Mouse (Mus musculus) frontal cortex, adult (tissue): ENCODE measurements around the gene Ptgis.
A peak's percentile ranks its signal among the peaks of the same experiment; 100 is the strongest.

ENCODE experiments used
- ATAC-seq: cut with Nextera tagmentation; 2 replicates; pipeline ENCODE4 v1.9.2; 2017; ENCODE audit warnings: mild to moderate bottlenecking, moderate library complexity, mixed read lengths; ENCODE audit not compliant: low TSS enrichment

The Ptgis gene

GRCm38 (mm10) chr2:167240008-167240964 is at the start of gene Ptgis:
Ptgis (minus strand) TSS chr2:167240604.
- ATAC-seq: no peak

DNA sequence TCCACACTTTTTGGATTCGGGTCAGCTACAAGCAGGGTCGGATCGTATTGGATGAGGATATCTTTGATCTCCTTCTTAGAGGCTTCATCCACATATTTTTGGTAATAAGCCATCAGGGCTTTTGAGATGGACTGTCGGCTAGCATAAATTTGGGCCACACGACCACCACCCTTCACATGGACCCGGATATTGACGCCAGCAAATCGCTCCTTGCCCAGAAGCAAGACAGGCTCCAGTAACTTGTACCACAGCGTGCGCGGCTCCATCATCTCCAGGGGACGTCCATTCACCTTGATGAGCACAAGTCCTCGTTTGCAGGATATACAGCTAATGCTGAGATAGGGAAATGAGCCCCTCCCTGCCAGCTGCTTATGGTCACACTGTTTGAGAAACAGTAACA is 41.1 kb upstream of the Ptgis start:
- no peak for ATAC-seq

GRCm38 (mm10) chr2:167280986-167281310 is 40.5 kb upstream of the Ptgis start:
- peak; percentile 23; the same call in 1 of the 2 replicates for ATAC-seq

DNA sequence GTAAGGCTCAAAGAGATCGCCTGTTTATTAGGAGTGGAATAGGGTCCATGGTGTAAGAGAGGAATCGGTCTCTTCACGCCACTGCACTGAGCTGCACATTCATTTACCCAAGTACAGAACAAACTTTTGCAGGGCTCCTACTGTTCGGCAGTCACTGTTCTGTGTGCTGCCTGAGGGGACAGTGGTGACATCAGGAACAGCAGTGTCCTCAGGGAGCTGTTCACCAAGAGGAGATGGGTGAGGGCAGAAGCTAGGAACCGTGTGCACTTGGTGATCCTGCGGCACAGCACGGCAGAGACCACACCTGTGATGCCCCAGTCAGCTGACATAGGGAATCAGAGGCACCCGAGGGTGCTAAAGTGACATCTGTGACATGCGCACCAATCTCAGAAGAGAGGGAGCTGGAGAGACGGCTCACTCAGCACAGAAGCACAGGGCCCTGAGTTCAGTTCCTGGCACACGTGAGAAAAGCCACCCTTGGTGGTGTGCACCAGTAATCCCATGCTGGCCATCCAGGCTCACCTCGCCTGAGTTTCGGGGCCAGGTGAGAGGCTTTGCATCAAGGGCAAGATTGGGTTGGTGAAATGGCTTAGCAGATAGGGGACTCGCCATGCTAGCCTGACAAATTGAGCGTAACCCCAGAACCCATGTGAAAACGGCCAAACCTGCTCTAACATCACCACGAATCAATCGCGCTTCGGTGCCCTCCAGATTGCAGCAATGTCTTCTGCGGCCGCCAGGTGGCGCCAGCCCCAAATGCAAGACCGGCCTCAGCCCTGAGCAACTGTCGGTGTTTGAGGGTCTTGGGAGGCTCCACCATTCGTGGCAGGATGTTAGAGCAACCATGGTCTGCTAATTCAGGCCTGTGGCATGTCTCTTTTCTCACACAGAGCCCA is 39.9 kb upstream of the Ptgis start:
- peak; percentile 74 for ATAC-seq

- ATAC-seq: peak; percentile 72
These were observed 38.5 kb upstream of the Ptgis start for GRCm38 (mm10) chr2:167278751-167279526.

- ATAC-seq: no peak
These were observed 37.6 kb upstream of the Ptgis start for GRCm38 (mm10) chr2:167278011-167278410.

DNA sequence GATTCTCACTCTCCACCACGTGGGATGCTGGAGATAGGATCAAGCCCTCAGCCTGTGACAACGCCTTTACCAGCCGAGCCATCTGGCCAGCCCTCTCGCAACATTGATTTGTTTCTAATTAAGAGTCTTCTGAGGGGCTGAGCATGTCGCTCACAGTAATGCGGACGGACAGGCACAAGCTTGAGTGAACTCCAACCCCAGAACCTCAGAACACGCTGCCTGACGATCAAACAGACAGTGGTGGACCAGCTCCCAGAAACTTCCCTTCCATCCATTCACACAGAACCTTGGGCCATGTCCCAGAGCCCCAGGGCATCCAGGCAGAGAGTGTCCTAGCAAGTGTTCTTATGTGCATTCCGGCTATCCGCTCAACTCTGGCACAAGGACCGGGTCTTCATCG is 36.6 kb upstream of the Ptgis start:
- no peak for ATAC-seq

DNA sequence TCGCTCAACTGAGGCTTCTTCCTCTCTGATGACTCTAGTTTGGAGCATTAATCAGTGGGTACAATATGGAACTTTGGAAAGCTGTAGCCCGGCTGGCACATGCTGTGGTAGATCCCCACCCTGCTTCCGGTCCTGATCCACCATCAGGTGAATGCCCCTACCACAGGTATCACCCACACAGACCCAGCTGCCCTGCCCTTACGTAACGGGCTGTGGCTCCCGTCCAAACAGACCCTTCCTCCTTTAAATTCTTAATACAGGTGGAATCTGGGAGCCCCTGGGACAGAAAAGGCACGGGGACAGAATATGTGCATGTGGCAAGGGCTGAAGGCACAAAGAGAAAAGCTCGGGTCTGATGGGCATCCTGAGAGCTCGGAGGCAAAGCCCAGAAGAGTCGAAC is 35.5 kb upstream of the Ptgis start:
- ATAC-seq: no peak

- no peak for ATAC-seq
These were observed 34.5 kb upstream of the Ptgis start for GRCm38 (mm10) chr2:167274713-167275465.

- ATAC-seq: no peak
These were observed 32.9 kb upstream of the Ptgis start for GRCm38 (mm10) chr2:167273206-167273740.

DNA sequence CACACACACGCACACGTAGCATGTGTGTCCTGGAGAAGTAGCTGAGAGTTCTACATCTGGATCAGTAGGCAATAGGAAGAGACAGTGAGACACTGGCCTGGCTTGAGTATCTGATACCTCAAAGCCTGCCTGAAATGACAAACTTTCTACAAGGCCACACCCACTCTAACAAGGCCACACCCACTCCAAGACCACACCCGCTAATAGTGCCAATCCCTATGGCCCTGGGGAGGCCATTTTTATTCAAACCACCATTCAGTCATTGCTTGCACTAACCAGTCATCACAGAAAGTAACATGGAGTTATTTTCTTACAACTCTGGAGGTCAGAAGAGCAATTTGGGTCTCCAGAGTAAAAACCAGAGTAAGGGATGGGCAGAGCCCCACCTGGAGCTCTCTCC is 32.3 kb upstream of the Ptgis start:
- ATAC-seq: no peak

DNA sequence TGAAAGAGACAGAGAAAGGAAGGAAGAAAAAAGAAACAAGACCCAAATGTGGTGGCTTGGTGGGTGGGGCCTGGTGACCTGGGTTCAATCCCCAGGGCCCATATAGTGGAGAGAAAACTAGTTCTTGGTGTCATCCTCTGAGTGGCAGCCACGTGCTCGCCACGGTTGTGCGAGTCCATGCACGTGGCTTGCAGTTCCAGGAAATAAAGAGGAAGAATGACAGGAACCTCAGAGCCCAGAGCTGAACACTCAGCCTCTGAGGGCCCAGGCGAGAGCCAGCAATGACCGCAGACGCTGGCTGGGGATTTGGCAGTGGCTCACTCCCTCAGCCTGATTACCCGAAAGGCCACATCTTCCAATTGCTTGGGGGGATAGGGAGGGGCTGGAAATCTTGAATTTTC is 30.7 kb upstream of the Ptgis start:
- no peak for ATAC-seq

- no peak for ATAC-seq
These were observed 30.1 kb upstream of the Ptgis start for GRCm38 (mm10) chr2:167270496-167270895.

GRCm38 (mm10) chr2:167268721-167269120 is 28.3 kb upstream of the Ptgis start:
- no peak for ATAC-seq

- ATAC-seq: no peak
These were observed 27.9 kb upstream of the Ptgis start for GRCm38 (mm10) chr2:167268411-167268690.

DNA sequence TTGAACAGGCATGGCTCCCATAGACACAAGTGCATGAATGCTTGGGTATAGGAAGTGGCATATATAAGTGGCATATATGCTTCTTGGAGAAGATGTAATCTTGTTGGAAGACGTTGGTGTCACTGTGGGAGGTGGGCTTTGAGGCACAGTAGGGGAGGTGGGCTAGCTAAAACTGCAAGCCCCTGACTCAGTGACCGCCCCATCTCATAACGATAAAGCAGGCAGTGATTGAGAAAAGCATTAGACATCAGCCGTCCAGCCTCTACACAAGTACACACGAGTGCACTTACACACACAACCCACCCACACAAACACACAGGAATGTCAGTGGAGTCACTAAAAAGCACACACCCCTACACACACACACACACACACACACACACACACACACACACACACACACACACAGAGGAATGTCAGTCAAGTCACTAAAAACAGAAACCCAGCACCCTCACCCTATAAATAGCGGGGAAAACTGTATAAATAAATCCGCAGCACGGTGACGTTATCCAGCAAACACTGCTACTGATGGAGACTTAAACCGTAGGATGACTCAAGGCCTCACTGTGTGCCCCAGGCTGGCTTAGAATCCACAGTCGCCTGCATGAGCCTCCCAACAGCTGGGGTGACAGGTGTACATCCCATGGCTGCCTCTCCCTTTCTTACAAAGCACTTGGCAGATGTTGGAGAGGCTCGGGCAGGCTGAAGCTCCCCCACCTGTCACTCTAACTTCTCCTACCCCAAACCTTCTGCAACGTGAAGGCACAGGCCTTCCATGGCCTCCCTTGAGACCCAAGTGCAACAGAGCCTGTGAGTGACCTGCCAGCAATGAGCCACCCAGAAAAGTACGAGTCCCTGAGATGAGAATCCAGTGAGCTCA is 27.4 kb upstream of the Ptgis start:
- ATAC-seq: peak; percentile 67; the same call in 1 of the 2 replicates

- ATAC-seq: no peak
These were observed 25.8 kb upstream of the Ptgis start for GRCm38 (mm10) chr2:167266231-167266630.

- ATAC-seq: no peak
These were observed 25.4 kb upstream of the Ptgis start for GRCm38 (mm10) chr2:167265806-167266205.

- no peak for ATAC-seq
These were observed 24.6 kb upstream of the Ptgis start for GRCm38 (mm10) chr2:167265021-167265420.

DNA sequence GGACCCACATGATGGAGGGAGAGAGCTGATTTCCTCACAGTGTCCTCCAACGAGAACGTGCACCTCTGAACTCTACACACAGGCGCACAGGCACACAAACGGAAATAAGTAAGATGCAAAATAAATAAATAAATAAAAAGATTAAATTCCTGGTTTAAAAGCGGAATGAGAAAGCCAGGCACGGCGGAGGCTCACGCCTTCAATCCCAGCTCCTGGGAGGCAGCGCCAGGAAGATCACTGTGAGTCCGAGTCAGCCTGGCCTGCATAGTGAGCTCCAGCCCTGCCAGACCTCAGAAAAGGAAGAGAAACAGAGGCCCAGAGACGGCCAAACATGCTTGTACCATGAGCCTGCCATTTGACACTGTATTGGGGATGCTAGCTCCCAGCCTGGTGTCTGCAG is 23.5 kb upstream of the Ptgis start:
- no peak for ATAC-seq
